Mouse (Mus musculus) left cerebral cortex, adult 18-20 months (tissue): ENCODE data around the gene Fam98c. TPM values are rescaled to one million over a fixed set of nuclear protein-coding genes. Genes with fewer than 3 reads are reported as not detected.
"Not testable (repeated sequence)": the region's sequence is repeated elsewhere in the genome, so short reads cannot be mapped to it uniquely, and the experiment has no call there.

Source experiments
- DNase-seq, 2 experiments: peaks; one replicate each; pipeline ENCODE4 v3.0.0; 2021 to 2022; ENCODE audit warnings: low spot score in 2 of 2, mixed read lengths in 1 of 2
- long read RNA-seq, 2 experiments: library from polyadenylated mRNA; stranded (forward); transcript quantifications; one replicate each; pipeline ENCODE4 v2.0.0; 2021
- total RNA-seq, 2 experiments: library from RNA; stranded (reverse); gene quantifications; 2 replicates each; pipeline ENCODE4 v1.2.3; 2021

The Fam98c gene
- 10 to 100 TPM; 33.8 to 40.2 TPM for total RNA-seq
- long read RNA-seq, experiment 1, transcript Fam98c-209 (8 exons, 1,293 nt): minor isoform, 18 of 101 reads
- long read RNA-seq, experiment 1, transcript Fam98c-206 (7 exons, 2,169 nt): minor isoform, 15 of 101 reads
- long read RNA-seq, experiment 1, transcript Fam98c-202 (7 exons, 1,359 nt): major isoform, 21 of 101 reads
- long read RNA-seq, experiment 1, partial matches to known transcripts: 20 of 101 reads
- long read RNA-seq, experiment 1, other reads (novel, unspliced or antisense): 27 of 101 reads
- long read RNA-seq, experiment 2, transcript Fam98c-202 (7 exons, 1,359 nt): minor isoform, 12 of 90 reads
- long read RNA-seq, experiment 2, transcript Fam98c-209 (8 exons, 1,293 nt): major isoform, 30 of 90 reads
- long read RNA-seq, experiment 2, partial matches to known transcripts: 20 of 90 reads
- long read RNA-seq, experiment 2, other reads (novel, unspliced or antisense): 24 of 90 reads

- DNase-seq: peak; percentile 80 to 89
These were observed at the start of gene Fam98c for GRCm38 (mm10) chr7:29155838-29156782. Fam98c (minus strand) TSS chr7:29156234.

GRCm38 (mm10) chr7:29202577-29202976 is 46.5 kb upstream of the Fam98c start:
- DNase-seq: no peak

- DNase-seq: not testable (repeated sequence)
These were observed 38.2 kb upstream of the Fam98c start for GRCm38 (mm10) chr7:29194230-29194629.

GRCm38 (mm10) chr7:29181323-29181722 is 25.3 kb upstream of the Fam98c start:
- not testable (repeated sequence) for DNase-seq

GRCm38 (mm10) chr7:29180854-29181236 is 24.8 kb upstream of the Fam98c start:
- no peak for DNase-seq

GRCm38 (mm10) chr7:29180077-29180853 is 24.2 kb upstream of the Fam98c start, which contains the start of gene Psmd8:
Psmd8 (minus strand) TSS chr7:29180701.
- peak; percentile 90 to 97 for DNase-seq

GRCm38 (mm10) chr7:29179323-29179722 is 23.3 kb upstream of the Fam98c start:
- no peak for DNase-seq

GRCm38 (mm10) chr7:29178106-29178505 is 22.1 kb upstream of the Fam98c start:
- DNase-seq: no peak

GRCm38 (mm10) chr7:29172390-29173016 is 16.5 kb upstream of the Fam98c start:
- no peak for DNase-seq

- no peak for DNase-seq
These were observed 15.6 kb upstream of the Fam98c start for GRCm38 (mm10) chr7:29171562-29172097.

GRCm38 (mm10) chr7:29170755-29171561 is 14.9 kb upstream of the Fam98c start:
- DNase-seq: no peak

GRCm38 (mm10) chr7:29170066-29170754 is 14.2 kb upstream of the Fam98c start, which contains the start of the genes Ggn and Spred3:
Ggn (plus strand) TSS chr7:29170210.
Spred3 (minus strand) TSS chr7:29170411.
- no peak for DNase-seq

GRCm38 (mm10) chr7:29169231-29170065 is 13.4 kb upstream of the Fam98c start:
- peak; percentile 79 to 86 for DNase-seq

- no peak for DNase-seq
These were observed 12.8 kb upstream of the Fam98c start for GRCm38 (mm10) chr7:29168791-29169230.

- no peak for DNase-seq
These were observed 12.2 kb upstream of the Fam98c start for GRCm38 (mm10) chr7:29168121-29168695.

- DNase-seq: no peak
These were observed 11.6 kb upstream of the Fam98c start for GRCm38 (mm10) chr7:29167656-29168055.
